Mouse (Mus musculus) adrenal gland, postnatal 14 days (tissue): ENCODE results near the gene Rpl37. TPM values are rescaled to one million over a fixed set of nuclear protein-coding genes. Genes with fewer than 3 reads are reported as not detected.
"Not testable (repeated sequence)": the region's sequence is repeated elsewhere in the genome, so short reads cannot be mapped to it uniquely, and the experiment has no call there.

Experiments
- DNase-seq: peaks from one replicate; pipeline ENCODE4 v3.0.0; 2021; ENCODE audit warnings: mixed read lengths
- total RNA-seq: library from RNA; stranded (reverse); gene quantifications from 2 replicates; pipeline ENCODE4 v1.2.3, GENCODE M21; 2021

The Rpl37 gene
- total RNA-seq, 1 experiment from 2014 or later, result 366 TPM

DNA sequence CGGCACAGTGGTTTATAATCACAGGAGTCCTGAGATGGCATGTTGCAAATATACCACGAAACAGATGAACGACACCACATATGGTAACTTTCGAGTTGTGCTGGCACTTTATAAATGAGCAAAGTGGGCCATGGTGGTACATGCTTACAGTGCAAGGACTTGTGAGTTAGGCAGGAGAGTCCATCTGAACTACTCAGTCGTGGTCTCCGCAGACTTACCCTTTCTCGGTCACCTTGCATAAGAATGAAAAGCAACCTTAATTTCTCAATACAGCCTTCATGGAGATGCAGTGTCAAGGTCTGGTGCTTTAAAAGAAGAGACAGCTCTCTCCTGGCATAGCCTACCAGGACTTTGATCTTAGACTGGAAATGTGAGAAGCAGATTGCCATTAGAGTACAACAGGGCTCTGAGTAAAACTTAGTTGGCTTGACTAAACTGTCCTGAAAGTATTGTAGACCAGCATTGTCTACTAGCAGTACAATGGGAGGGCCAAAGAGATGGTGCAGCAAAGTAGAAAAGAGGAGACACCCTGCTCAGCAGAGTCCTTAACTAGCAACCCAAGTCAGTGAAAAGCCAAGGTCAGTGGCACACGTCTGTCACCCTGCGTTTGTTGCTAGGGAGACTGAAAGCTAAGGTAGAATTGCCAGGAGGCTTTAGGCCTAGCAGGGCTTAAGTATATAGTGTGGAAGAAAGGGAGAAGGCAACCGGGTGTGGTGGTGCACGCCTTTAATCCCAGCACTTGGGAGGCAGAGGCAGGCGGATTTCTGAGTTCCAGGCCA lies 5.3 kb downstream of the Rpl37 start:
- DNase-seq, result no peak

DNA sequence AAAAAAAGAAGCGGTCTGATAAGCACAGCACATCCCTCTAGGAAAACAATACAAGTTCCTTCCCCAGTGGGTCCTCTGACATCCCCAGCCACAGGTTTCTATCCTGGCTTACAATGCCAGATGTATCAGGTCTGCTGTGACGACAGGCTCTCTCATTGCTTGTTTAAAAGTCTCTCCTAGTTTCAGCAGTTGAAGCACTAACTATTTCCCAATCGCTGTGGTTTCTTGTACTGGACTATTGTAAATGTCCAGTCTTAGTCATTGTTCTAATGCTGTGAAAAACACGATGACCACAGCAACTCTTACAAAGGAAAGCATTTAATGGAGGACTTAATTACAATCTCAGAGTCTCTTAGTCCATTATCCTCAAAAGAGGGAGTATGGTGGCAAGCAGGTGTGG lies 10.0 kb downstream of the Rpl37 start:
- DNase-seq, result no peak

DNA sequence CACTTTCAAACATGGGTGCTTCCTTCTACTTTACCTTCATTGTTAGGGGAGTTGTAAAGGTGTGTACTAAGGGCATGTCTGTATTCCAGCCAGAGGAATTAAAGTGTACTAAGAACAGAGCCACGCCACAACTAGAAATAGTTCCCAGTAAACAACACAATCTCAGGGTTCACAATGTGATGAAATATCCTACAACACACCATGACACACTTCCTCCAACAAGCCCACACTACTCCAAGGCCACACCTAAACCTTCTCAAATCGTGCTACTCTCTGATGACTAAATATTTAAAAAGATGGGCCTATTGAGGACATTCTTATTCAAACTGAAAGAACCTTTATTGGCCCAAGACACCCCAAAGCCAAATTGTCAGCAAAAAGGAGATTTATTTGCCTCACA lies 11.0 kb downstream of the Rpl37 start:
- DNase-seq, result no peak

DNA sequence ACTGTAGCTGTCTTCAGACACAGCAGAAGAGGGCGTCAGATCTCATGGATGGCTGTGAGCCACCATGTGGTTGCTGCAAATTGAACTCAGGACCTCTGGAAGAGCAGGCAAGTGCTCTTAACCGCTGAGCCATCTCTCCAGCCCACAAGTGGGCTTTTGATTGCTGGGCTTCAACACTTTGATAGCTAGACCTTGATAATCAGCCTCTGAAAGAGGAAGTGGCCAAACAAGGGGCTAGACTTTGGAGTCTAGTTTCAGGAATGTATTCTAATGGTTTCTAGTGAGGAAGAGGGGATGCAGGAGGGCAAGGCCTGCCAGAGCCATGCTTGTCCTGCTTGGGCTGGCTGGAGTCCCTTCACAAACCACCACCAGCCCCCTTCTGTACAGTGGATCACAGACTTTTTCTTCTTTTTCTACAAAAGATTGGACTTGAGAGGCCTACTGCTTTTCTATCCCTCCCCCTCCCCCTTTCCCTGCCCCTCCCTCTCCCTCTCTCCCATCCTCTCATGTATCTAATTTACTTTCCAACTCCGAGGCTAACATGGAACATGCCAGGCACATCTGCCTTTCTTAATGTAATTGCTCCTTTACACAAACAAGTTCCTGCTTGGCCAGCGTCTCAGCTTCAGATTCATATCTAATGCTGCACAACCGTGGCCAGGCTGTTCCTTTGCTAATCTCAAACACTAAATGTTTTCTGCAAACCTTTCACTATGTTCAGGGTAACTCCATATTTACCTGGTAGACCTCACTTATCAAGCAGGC lies 11.9 kb downstream of the Rpl37 start:
- DNase-seq, result no peak

DNA sequence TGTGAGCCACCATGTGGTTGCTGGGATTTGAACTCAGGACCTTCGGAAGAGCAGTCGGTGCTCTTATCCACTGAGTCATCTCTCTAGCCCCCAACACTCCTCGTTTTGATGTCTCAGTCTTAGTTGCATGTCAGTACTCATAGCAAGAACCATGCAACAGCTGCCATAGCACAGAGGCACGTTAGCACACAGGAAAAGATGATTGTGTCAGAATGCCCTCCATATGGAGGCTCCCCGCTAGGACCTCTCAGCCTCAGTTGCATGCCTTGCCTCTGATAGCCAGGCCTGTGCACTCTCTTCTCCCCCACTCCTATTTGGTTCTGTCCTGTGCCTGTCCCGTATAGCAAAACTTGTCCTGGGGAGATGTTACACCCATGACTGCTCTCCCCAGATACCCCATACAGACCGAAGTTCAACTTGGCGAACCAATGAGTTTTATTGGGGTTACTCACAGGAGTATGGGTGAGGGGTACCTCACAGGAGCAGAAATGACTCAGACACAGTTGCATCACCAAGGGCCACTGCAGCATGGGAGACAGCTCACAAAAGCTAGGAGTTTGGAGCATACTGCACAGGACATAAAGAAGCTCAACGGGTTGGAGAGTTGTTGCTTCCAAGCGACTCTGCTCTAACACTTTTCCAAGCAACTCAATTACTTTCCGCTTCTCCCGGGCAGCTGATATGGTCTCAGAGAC lies 12.8 kb downstream of the Rpl37 start:
- no peak for DNase-seq

DNA sequence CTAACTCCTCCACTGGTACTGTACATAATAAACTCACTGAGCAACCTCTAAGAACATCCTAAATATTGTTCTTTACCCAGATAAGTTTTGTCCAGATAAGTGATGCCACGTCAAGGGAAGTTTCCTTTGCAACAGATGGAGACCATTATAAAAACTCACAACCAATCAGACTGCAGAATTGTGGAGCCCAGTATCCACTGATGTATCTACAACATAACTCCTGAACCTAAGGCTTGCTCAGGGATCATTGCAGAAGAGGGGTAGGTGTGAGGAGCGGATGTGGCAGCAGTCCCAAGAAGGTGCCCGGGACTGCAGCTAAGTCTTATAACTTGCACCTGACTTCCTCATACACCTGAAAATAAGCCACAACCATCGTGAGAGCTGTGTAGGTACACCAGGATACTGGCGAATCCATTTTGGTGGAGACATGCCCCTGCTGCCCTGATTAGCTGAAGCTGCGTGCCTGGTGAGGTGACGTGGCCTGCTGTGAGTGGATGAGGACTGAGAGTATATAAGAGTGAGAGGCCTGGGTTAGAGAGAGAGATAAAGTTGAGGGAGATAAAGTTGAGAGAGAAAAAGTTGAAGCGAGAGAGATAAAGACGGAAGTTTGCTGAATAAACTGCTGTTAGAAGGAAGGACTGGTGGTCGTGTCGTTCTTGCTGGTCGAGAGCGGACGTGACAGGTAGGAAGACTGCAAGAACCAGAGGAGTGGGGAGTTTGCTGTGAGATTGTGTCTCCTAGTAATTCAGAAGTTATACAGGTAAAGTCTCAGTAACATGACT lies 14.6 kb downstream of the Rpl37 start:
- not testable (repeated sequence) for DNase-seq

DNA sequence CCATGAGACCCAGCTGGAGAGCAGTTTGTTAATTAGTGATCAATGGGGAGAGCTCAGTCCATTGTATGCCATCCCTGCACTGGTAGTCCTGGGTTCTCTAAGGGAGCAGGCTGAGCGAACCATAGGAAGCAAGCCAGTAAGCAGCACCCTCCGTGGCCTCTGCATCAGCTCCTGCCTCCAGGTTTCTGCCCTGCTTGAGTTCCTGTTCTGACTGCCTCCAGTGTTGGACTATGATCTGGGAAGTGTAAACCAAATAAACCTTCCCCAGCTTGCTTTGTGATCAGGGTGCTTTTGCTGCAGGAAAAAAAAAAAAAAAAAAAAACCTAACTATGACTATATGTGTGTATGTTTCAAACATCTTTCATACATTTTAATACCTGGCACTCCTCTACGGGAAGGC lies 16.9 kb downstream of the Rpl37 start:
- DNase-seq, result no peak

DNA sequence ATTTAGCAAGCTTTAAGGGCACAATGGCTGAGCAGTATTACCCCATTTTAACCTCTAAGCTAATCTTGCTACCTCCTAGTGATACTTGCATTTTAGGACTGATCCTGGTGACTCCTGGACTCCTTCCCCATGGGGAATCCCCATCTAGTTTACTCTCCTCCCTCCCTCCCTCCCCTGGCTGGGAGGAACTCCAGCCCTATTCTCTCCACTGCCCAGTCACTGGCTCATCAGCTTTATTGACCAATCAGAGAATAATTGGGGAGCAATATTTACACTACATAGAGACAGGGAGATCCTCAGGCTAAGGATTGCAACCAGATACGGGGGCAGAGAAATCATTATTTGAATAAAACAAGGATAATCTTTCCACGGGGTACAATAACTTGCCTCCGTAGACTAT lies 17.7 kb downstream of the Rpl37 start:
- DNase-seq, result no peak

DNA sequence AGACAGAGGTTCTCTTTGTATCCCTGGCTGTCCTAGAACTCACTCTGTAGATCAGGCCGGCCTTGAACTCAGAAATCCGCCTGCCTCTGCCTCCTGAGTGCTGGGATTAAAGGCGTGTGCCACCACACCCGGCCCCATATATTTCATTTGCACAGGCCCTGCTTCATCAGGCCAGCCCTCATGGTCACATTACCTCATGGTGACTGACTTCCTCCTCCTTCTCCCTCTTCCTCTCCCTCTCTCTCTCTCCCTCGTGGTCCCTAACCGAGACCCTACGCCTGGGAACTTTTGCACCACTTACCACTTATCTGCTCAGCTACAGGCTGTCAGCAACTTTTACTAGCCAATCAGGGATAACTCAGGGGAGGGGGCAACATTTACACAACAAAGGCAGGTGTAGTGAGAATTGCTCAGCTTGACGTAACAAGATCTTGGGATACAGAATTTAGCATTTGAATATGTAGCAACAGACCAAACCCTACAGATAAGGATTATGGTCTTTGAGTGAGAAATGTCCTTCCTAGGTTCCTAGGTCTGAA lies 18.6 kb downstream of the Rpl37 start:
- no peak for DNase-seq

DNA sequence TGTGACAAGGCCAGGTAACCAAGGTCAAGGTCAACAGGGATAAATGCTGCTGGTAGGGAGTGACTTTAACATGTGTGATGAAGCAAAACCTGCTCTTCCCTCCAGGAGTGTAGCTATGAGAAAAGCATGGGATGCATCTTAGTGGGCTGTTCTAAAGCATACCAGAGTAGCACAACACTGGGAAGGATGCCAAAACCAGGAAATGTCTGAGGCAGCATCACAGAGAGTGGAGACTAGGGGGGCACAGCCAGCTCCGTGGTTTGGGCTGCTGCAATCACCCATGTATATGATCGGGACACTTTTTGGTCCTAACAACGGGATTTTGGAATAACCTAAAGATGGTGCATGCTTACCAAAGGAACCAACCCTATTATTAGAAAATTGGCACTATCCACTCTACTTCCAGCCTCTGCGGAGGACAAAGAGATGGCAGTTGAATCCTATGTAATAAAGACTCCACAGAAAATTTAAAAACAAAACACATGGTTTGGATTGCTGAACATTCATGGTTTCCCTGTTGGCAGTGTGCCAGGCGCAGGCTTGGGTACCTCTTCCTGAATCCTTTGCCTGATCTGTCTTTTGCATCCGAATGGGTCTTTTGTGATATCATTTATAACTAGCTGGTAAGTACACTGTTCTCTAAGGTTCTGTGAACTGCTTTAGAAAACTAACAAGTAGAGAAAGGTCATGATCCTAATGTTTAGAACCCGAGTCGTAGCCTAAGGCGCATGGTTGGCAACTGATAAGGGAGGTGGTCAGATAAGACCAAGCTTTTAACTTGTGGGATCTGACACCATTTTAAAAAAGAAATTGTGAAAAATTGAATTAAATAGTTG lies 21.8 kb downstream of the Rpl37 start:
- no peak for DNase-seq

DNA sequence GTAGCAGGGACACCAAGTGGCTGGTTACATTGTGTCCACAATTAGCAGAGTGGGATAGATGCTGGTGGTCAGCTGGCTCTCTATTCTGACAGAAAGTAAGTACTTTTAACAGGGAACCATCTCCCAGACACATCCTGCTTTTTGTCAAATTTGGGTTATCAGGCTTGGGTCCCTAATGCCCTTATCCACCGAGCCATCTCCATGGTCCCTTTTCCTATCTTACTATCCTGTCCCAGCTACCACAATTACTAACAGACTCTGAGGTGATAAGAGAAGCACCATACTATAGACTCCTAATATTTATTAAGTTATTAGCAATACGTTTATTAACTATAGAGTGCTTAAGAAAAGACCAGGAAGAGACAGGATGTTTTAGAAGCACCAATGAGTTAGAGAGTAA lies 22.9 kb downstream of the Rpl37 start:
- no peak for DNase-seq

DNA sequence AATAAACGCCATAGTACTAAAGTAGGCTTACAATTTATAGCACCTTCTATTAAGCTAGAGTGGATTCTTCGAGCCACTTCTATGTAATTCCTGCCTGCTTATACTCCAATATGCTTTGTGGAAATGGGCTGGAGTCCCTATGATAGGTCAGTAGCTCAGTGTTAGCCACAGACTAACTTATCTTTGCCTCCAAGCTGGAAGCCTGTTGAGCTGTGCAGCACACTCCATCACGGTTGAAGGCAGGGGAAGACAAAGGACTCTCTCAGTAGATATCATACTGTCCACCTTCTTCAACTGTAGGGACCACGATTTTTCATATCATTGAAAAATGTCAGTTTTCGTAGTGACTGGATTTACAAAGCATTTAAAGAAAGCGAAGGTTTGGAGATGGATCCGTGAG lies 23.4 kb downstream of the Rpl37 start:
- no peak for DNase-seq

DNA sequence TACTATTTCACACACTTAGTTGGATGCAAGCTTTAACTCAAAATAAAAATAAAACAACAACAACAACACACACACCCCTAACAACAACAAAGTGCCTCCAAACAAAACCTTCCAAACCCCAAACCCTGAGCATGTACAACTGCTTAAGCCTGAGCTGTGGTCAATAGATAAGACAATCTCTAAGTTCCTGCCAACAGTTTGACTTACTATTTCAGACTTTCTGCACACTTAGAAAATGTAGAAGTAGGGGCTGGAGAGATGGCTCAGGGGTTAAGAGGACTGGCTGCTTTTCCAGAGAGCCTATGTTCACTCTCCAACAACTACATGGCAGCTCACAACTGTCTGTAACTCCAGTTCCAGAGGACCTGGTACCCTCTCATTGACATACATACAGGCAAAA lies 23.9 kb downstream of the Rpl37 start:
- DNase-seq, result no peak

DNA sequence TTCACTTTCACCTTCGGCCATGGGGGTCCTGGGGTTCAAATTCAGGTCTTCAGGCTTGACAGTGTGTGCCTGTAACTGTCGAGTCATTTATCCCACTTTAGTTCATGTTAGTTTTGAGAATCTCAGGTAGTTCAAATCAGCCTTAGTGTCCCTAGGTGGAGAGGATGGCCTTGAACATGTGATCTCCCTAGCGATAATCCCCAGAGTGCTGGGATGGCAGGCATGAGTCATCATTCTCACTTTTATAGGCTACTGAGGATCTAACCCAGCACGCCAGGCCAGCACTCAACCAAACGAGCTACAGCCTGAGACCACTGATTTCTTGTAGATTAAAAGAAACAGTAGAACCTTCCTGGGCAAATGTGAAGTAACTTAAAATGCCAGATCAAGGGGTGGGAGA lies 25.6 kb downstream of the Rpl37 start:
- no peak for DNase-seq

DNA sequence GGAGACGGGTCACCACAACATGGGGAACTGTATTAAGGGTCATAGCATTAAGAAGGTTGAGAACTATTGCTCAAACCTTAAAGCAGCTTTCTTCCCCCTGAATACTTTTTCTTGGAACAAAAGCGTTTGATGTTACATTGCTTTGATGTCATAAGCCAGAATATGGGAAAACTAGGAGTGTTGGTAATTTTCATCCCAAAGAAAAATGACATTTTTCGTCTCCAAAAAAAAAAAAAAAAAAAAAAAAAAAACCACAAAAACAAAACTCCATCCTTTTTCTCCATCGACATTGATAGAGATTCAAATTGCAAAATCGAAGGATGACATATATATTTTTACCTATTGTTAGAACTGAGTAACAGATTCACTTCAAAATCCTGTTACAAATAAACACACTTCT lies 26.3 kb downstream of the Rpl37 start:
- DNase-seq, result no peak

DNA sequence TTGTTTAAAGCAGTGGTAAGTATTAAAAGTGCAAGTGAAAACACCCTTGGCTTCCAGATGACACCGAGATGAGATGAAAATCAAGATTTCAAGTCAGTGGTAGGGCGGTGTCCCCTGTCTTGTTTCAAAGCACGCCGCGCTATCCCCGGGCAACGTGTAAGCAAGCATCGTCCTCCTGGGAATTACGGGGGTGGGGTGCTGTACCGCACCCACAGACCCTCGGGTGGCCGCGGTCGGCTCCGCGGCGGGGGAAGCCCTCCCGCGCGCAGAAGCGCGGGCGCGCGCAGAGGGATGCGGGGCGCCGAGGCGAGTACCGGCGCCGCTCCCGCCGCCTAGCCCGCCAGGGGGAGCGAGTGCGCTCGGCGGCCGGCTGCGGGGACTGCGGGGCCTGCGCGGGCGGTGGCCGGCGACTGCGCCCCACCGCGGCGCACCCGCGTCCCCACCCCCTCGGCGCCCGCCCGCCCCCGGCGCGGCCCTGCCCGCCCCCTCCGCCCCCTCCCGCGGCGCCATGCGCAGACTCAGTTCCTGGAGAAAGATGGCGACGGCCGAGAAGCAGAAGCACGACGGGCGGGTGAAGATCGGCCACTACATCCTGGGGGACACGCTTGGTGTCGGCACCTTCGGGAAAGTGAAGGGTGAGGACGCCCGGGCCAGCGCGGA lies 27.0 kb downstream of the Rpl37 start, which contains the start of gene Prkaa1:
Gene Prkaa1, plus strand, starts transcription at position 501 of the 660 bp plus-strand sequence.
- peak; percentile 89 for DNase-seq

DNA sequence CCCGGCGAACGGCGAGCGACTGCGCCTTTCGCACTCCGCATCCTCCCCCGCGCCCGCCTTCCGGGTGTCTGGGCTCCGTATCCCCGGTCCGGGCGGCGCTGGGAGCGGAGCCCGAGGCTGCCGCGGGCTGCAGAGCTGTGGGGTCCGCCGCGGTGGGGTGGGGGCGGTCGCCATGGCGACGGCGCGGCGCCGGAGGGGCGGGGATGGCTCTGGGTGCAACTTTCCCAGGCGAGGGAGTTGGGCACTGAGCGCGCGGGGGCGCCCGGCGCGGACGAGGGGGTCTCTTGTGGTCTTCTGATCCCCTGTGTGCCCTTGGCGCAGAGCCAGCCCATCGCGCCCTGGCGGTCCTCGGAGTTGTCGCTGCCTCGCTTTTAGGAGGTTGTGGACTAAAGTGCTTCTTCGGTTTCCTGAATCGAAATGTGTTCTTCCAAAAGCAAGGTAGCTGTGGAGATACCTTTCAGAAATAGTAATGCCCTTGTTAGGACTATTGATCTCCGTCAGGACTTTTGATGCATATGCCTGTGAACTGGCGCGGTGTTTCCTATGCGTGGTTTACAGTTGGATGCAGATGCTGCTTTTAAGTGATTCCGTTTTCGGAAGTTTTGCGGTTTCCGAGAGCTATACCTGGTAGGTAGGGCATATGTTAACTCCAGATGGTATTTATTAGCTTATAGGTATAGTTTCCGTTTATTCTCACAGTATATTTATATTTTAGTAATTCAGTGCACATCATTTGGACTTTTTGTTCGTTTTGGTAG lies 27.8 kb downstream of the Rpl37 start:
- DNase-seq, result peak; percentile 85

DNA sequence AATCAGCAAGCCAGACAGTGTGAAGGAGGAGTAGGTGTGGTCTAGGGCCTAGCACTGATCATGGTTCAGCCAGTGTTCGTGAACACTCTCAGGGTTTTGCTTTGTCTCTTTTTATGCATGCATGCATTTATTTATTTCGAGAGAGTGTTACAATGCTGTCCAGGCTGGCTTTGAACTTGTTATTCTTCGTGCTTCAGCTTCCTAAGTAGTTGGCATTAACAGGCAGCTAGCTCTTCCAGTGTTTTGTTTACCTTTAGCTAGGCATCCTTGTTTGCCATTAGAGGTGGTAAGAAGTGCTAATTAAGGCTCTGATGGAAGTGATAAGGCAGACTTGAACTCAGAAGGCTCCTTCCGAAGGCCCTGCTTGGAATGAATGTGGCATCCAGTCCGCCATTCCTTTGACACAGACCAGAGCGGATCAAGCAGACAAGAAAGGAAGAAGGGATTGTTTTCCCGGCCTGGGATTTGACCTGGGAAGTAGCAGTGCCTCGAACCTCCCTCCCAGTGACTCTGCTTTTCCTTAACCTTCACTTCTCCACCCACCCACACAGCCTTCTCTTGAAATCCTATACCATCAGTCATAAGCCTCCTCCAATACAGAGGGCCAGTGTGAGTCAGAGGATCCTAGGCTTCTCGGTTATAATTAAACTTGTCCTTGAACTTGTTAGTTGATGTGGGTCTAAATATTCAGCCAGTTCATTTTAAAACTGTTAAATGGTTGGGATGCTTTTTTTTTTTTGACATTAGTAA lies 28.9 kb downstream of the Rpl37 start:
- DNase-seq, result no peak

DNA sequence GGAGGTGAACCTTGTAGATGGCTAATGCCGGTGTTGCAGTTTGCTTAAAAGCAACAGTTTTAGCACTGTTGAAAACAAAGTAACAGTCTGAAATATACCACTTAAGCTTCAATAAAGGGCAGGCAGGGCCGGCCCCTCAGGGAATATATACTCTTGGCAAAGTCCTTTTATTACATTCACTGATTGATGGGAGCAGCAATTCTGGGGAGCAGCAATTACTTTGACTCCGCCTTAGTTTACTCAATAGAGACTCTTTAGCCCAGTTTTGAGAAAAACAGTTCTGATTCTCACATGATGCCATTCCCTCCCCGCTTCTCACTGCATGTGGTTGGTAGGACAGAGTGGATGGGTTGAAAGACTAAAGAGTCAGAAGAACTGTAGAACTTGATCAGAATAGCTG lies 32.7 kb downstream of the Rpl37 start:
- DNase-seq, result peak; percentile 43
